Mouse (Mus musculus): ENCODE data around the gene 2010300C02Rik. TPM values are rescaled to one million over a fixed set of nuclear protein-coding genes. Genes with fewer than 3 reads are reported as not detected.
A peak's percentile ranks its signal among the peaks of the same experiment; 100 is the strongest.

Gene 2010300C02Rik
- total RNA-seq, 2 experiments from 2014 or later = 0.05 TPM; not detected in 1

DNA sequence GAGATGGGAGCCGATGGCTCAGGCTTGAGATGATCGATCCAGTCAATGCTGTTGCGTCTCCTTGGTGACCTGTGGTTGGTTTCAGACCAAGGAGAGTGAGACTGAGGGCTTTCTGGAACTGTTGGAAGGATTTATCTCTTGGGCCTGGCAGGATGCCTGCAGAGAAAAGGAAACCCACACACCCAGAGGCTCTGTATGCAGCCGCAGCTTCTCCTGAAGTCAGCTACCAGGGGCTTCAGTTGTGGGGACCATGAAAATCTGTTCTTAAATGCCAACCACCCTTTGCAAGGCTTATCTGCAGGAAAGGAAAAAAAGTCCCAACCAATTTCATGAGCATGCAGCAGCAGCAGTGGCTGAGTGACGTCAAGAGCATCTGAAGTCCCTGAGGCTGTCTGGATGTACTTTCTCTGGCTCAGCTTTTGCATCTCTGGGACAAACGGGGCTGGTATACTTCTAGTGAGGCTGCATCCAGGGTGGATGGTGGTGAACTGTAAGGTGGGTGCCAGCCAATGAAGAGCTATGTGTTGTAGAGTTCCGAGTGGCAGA lies 42.8 kb downstream of the 2010300C02Rik start:
- ATAC-seq (replicated peaks; ENCODE audit: low FRiP score, low TSS enrichment, poor library complexity, severe bottlenecking) = no peak

DNA sequence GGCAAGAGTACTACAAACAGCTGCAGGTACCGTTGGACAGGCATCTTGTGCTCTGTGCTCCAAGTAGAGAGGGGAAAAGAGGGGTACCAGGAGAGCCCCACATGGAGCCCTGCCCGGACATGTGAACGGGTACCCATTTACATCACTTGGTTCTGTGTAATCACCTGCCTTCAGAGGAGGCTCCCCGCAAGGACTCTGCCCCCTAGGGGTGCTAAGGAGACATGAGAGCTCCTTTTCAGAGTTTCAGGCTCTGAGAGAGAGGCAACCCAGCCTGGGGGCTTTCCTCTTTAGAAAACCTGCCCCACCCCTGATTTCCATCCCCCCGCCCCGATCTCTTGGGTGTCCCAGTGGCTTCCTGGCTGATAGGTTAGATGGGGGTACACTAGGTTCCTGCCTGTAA lies 44.4 kb downstream of the 2010300C02Rik start:
- ATAC-seq (replicated peaks; ENCODE audit: low FRiP score, low TSS enrichment, poor library complexity, severe bottlenecking) = no peak

DNA sequence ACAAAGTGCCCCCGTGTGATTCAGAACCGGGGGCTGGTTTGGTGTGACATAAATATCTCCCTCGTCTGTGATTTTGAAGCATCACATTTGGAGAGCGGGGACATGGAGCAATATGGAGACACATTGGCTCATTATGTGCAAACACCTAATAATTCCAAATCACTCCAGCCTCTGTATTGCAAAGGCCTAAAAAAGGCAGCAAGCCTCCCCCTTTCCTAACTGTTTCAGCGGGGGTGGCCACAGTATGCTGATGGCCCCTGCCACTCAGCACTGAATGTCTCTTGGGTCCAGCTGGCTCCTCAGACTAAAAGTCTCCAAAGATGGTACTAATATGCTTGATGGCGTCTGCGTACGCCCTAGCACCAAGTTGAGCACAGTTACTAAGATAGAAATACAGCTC lies 45.6 kb downstream of the 2010300C02Rik start:
- ATAC-seq (replicated peaks; ENCODE audit: low FRiP score, low TSS enrichment, poor library complexity, severe bottlenecking) = no peak

DNA sequence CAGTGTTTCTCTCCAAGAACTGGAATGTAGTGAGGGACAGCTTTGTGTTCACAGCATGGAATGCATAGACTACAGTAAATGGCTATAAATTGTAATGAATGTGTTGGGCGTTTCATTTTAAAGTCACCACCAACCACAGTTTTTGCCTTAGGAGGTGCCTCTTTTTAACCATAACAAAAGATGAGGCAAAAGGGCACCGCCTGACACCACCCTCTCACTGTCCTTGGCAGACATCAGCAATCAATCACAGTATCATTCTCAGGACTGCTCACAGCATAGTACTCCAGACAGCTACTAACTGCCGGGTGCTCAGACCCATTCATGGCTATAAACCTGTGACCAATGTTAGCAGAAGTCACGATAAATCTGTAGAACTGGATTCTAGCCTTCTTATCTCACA lies 48.6 kb downstream of the 2010300C02Rik start:
- ATAC-seq (replicated peaks; ENCODE audit: low FRiP score, low TSS enrichment, poor library complexity, severe bottlenecking) = no peak

DNA sequence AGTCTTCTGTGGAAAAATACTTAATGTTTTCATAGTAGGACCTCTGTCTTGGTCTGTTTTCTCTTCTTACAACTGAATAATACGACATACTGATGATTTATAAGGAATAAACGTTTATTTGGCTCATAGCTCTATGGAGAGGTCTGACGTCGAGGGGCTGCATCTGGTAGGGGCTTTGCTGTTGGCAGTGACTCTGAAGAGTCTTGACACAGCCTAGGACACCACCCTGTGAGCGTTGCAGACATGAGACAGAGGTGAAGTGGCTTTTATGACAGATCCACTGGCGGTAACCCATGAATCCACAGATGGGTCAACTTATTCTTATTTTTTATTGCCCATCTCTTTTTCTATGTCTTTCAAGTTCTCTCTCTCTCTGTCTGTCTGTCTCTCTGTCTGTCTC lies 52.5 kb downstream of the 2010300C02Rik start:
- no peak for ATAC-seq (replicated peaks; ENCODE audit: low FRiP score, low TSS enrichment, poor library complexity, severe bottlenecking)

DNA sequence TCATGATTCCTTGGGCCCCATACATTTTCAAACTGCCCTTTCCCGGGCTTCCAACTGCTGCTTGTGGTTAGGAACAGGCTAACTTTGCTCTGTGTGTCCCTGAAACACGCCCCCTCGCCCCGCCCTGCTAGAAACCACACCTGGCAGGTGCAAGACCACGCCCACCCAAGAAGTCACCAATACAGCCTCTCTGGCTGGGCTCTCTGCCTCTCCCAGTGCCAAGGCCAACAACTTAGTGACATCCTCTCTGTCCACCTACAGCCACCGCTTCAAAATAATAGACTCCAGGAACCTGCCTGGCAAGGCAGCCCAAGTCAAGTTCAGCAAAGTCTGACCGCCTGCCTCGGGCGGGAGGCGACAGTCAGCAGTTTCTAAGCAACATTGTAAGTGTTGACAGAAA lies 53.3 kb downstream of the 2010300C02Rik start:
- no peak for ATAC-seq (replicated peaks; ENCODE audit: low FRiP score, low TSS enrichment, poor library complexity, severe bottlenecking)

DNA sequence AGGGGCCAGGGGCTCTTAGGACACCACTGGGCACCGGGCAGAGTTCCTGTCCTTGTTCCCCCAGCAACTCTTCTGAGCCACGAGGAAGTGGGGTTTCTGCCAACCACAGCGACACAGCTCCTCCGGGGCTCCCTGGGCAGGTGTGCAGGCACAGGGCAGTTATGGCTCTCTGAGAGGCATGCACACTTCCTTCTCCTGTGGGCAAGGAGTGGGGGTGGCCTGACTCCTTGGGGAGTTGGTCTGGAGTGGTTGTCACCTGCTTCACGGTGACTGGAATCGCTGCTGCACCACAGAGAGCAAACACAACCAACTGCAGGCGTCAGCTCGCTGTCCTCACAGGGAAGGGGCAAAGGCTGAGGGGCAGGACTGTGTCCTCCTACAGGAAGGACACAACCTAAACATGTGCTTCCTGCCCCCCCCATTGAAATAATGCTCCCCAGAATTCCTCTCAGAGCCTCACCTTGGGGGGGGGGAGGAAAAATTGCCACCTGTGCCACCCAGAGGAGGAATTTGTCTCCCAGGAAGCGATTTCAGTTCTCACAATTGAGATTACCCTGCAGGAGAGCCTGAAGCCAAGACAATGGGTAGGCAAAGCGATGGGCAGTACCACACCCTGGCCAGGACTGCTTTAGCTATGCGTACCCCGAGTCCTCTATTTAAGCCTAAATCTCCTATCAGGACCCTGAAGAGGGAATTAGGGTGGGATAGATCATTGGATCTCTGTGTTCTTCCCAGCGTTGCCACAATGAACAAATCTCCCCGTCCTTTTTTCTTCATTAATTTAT lies 54.2 kb downstream of the 2010300C02Rik start:
- ATAC-seq (replicated peaks; ENCODE audit: low FRiP score, low TSS enrichment, poor library complexity, severe bottlenecking) = peak; percentile 34; the same call in 1 of the 2 replicates

- ATAC-seq (replicated peaks; ENCODE audit: low FRiP score, low TSS enrichment, poor library complexity, severe bottlenecking) = no peak
These were observed 55.4 kb downstream of the 2010300C02Rik start for GRCm38 (mm10) chr1:37664496-37664895.

- no peak for ATAC-seq (replicated peaks; ENCODE audit: low FRiP score, low TSS enrichment, poor library complexity, severe bottlenecking)
These were observed 56.3 kb downstream of the 2010300C02Rik start for GRCm38 (mm10) chr1:37663606-37664005.

GRCm38 (mm10) chr1:37656017-37656416 lies 63.9 kb downstream of the 2010300C02Rik start:
- ATAC-seq (replicated peaks; ENCODE audit: low FRiP score, low TSS enrichment, poor library complexity, severe bottlenecking) = no peak

DNA sequence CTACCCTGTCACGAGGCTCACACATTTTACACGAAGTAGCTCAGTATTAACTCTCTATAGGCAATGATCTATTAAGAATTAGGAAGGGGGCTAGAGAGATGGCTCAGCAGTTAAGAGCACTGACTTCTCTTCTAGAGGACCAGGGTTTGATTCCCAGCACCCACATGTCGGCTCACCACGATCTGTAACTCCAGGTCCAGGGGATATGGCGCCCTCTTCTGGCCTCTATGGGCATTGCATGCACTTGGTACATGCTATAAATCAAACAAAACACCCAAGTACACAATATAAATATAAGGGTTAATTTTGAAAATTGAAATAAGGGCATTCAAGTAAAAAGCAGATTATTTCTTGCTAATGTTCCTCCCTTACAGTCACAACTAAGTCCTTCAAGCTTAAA lies 65.9 kb downstream of the 2010300C02Rik start:
- no peak for ATAC-seq (replicated peaks; ENCODE audit: low FRiP score, low TSS enrichment, poor library complexity, severe bottlenecking)

- no peak for ATAC-seq (replicated peaks; ENCODE audit: low FRiP score, low TSS enrichment, poor library complexity, severe bottlenecking)
These were observed 72.8 kb downstream of the 2010300C02Rik start for GRCm38 (mm10) chr1:37647066-37647465.

GRCm38 (mm10) chr1:37644501-37644900 lies 75.4 kb downstream of the 2010300C02Rik start:
- no peak for ATAC-seq (replicated peaks; ENCODE audit: low FRiP score, low TSS enrichment, poor library complexity, severe bottlenecking)

- ATAC-seq (replicated peaks; ENCODE audit: low FRiP score, low TSS enrichment, poor library complexity, severe bottlenecking) = no peak
These were observed 76.0 kb downstream of the 2010300C02Rik start for GRCm38 (mm10) chr1:37643794-37644365.

GRCm38 (mm10) chr1:37641361-37641760 lies 78.5 kb downstream of the 2010300C02Rik start:
- ATAC-seq (replicated peaks; ENCODE audit: low FRiP score, low TSS enrichment, poor library complexity, severe bottlenecking) = no peak

GRCm38 (mm10) chr1:37639101-37639500 lies 80.8 kb downstream of the 2010300C02Rik start:
- ATAC-seq (replicated peaks; ENCODE audit: low FRiP score, low TSS enrichment, poor library complexity, severe bottlenecking) = peak; percentile 93

DNA sequence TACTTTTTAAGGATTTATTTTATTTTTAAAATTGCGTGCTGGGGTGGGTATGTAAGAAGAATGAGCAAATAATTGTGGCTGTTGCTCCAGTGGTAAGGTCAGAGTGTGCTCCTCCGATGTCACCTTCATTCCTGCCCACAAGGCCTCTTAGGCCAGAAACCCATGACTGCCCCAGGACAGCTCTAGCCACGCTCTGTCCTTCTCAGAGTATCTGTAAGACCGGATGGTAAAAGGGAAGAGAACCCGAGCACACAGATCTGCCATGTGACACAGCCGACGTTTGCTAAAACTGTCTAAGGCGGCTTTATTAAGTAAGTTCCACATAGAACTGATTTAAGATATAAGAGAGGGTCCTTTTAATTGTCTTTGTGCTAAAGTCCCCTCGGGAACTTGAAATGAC lies 81.3 kb downstream of the 2010300C02Rik start:
- no peak for ATAC-seq (replicated peaks; ENCODE audit: low FRiP score, low TSS enrichment, poor library complexity, severe bottlenecking)

DNA sequence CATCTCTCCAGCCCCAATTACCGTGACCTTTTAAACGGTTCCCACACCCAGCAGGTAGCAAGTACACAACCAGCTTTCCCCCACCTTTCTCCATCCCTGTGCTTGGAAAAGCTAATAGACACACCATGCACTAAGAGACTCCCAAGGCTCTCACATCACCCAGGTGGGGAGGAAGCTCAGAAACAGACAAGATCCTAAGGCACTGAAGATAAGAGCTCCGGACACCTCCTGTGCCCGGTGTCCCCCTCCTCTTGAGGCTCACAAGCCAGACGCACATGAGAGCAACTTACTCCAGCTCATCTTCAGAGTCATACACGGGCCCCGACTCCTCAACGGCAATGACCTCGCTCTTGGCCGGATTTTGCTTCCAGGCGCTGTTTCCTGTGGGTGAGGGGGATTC lies 82.3 kb downstream of the 2010300C02Rik start:
- ATAC-seq (replicated peaks; ENCODE audit: low FRiP score, low TSS enrichment, poor library complexity, severe bottlenecking) = no peak

- no peak for ATAC-seq (replicated peaks; ENCODE audit: low FRiP score, low TSS enrichment, poor library complexity, severe bottlenecking)
These were observed 83.1 kb downstream of the 2010300C02Rik start for GRCm38 (mm10) chr1:37636824-37637223.

DNA sequence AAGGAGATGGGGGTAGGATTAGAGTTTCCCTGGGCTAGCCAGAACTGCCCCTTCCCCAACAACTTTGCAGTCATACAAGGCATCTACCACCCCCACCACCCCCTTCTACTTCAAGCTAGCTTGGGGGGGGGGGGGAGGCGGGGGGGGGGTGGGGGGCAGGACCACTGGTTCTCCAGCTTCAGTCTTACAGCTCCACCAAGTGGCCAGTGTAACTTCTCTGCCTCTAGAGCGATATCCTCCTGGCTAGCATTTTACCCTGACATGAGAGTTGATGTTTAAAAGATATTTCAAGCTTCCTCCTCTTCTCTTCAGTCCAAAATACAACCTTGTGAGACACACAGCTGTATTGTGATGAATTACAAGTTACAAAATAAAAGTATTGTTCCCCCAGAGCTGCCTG lies 83.7 kb downstream of the 2010300C02Rik start:
- no peak for ATAC-seq (replicated peaks; ENCODE audit: low FRiP score, low TSS enrichment, poor library complexity, severe bottlenecking)

- no peak for ATAC-seq (replicated peaks; ENCODE audit: low FRiP score, low TSS enrichment, poor library complexity, severe bottlenecking)
These were observed 84.2 kb downstream of the 2010300C02Rik start for GRCm38 (mm10) chr1:37635716-37636115.

Measured in megakaryocyte-erythroid progenitor cell, adult 5-6 weeks (primary cell).